Mouse (Mus musculus) ES-E14 (cell line): ENCODE results near the gene Fndc3b.

Experiments
- CHD2 ChIP-seq: IDR thresholded peaks from 2 replicates; pipeline ENCODE4 v1.6.1; 2014; ENCODE audit warnings: mild to moderate bottlenecking, low read depth, low read length, inconsistent platforms
- ZC3H11A ChIP-seq: IDR thresholded peaks from 2 replicates; pipeline ENCODE4 v1.6.1; 2012; ENCODE audit warnings: low read depth, mild to moderate bottlenecking, inconsistent platforms, low read length, borderline replicate concordance

DNA sequence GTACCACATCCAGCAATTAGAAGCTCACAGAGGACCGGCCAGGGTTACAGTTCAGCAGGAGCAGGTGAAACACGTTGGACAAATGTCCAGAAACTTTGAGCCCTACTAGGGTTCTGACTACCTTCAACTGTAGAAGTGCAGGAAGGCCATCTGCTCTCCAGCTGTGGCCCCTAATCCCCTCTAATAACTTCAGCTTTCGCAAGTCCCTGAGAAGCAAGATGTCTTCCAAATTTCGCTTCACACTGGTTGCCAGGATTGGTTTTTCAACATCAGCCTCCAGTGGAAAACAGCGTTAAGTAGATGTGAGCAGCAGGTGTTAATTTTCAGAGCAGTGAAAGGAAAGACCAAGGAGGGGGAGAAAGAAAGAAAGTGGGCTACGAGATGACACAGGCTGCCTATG is 190.7 kb downstream of the Fndc3b start:
- TF ChIP-seq ZC3H11A: no peak
- no peak for TF ChIP-seq CHD2
